Mouse (Mus musculus): ENCODE results near the gene Gm21882. TPM values are rescaled to one million over a fixed set of nuclear protein-coding genes. Genes with fewer than 3 reads are reported as not detected.

Gene Gm21882
- polyA plus RNA-seq (2017; shearing (Covaris generic)): not detected

DNA sequence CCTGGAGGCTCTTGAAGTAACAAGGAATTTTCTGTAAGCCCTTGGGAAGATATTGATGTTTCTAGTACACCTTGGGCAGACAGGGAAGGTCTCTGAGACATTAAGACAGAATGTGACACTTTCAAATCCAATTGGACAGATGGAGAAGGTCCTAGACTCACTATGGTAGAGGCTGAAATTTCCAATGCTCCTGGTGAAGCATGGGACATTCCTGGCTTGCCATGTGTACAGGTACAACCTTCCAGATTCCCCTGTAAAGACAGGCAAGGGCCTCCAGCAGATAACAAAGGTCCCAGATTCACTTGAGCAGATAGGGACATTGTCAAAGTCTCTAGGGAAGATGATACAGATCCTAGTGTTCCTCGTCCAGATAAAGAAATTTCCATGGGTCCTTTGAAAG, at the start of gene Gm21882:
Gene Gm21882 (minus strand): TSS at position 101 of the 400 bp plus-strand sequence.

Other genes with a start within 250 kb of the Gm21882 start
- gene Gm21865, start 64.6 kb downstream of the Gm21882 start, polyA plus RNA-seq (2017; shearing (Covaris generic)): not detected